Mouse (Mus musculus) liver, embryonic 11.5 days (tissue): ENCODE measurements at regions not wholly inside any gene's neighbourhood (a gene's known extent, or its start where the extent isn't known, plus 50 kb on each side); places are given as distances from the start of the nearest gene placed in this dataset.

Source experiments
- ATAC-seq: fragments of 200-750 bp; cut with Nextera tagmentation; replicated peaks from 2 replicates; pipeline ENCODE4 v1.8.0; 2017; ENCODE audit warnings: moderate number of reproducible peaks, mild to moderate bottlenecking, moderate TSS enrichment, moderate library complexity; ENCODE audit not compliant: low FRiP score
- DNase-seq: peaks from one replicate; pipeline ENCODE4 v3.0.0-alpha.2; 2017; ENCODE audit warnings: low spot score
- H3K27ac ChIP-seq: fragments of 300-500 bp; sonication (generic); 2 replicates; pipeline ENCODE4 v1.5.1; 2014; ENCODE audit warnings: mild to moderate bottlenecking, low read depth, low read length, control low read depth
- H3K27me3 ChIP-seq: fragments of 300-500 bp; sonication (generic); replicated peaks from 2 replicates; pipeline ENCODE4 v1.6.1; 2014; ENCODE audit warnings: low read length, mixed read lengths; ENCODE audit not compliant: control insufficient read depth, insufficient read depth
- H3K36me3 ChIP-seq: fragments of 300-500 bp; sonication (generic); 2 replicates; pipeline ENCODE4 v1.6.1; 2014; ENCODE audit warnings: mild to moderate bottlenecking, low read length, moderate library complexity, mixed read lengths; ENCODE audit not compliant: control insufficient read depth, insufficient read depth
- H3K4me1 ChIP-seq: fragments of 300-500 bp; sonication (generic); replicated peaks from 2 replicates; pipeline ENCODE4 v1.6.1; 2014; ENCODE audit warnings: low read length, mixed read lengths; ENCODE audit not compliant: control insufficient read depth, insufficient read depth
- H3K4me2 ChIP-seq: fragments of 300-500 bp; sonication (generic); 2 replicates; pipeline ENCODE4 v1.6.1; 2014; ENCODE audit warnings: mild to moderate bottlenecking, control low read depth, moderate library complexity
- H3K4me3 ChIP-seq: fragments of 300-500 bp; sonication (generic); 2 replicates; pipeline ENCODE4 v1.5.1; 2014; ENCODE audit warnings: low read depth, low read length, control low read depth
- H3K9ac ChIP-seq: fragments of 300-500 bp; sonication (generic); 2 replicates; pipeline ENCODE4 v1.6.1; 2014; ENCODE audit warnings: low read depth, low read length, control low read depth
- H3K9me3 ChIP-seq: fragments of 300-500 bp; sonication (generic); 2 replicates; pipeline ENCODE4 v1.6.1; 2016; ENCODE audit warnings: low read length, inconsistent platforms, mixed read lengths; ENCODE audit not compliant: control insufficient read depth
- WGBS: fragments of 180-500 bp; shearing (Covaris S2); extraction: QIAGEN DNeasy Blood & Tissue Kit; methylation state at CpG from one replicate; pipeline ENCODE4 v1.1.7; 2014; 5-methylcytosine and 5-hydroxymethylcytosine counted together

GRCm38 (mm10) chr13:37544696-37545095 lies 199.7 kb downstream of the Ly86 start:
- H3K4me3 ChIP-seq: no peak overlapping the region
- DNase-seq (no peak), ATAC-seq (no peak)
- 58% methylated on average over 2 of the region's 2 CpGs for WGBS
- no peak overlapping the region for H3K4me2 ChIP-seq
- H3K27ac ChIP-seq: no peak overlapping the region
- no peaks in the 10 kb centered on the region for H3K36me3 ChIP-seq
- no peak overlapping the region for H3K9ac ChIP-seq
- H3K9me3 ChIP-seq: no peaks in the 10 kb centered on the region
- peaks cover 19% of the 10 kb centered on the region for H3K4me1 ChIP-seq
- H3K27me3 ChIP-seq: no peaks in the 10 kb centered on the region

- Histone ChIP-seq H3K4me2 (no peak overlapping the region), H3K36me3 (no peaks in the 10 kb centered on the region), H3K4me1 (peaks cover 17% of the 10 kb centered on the region), H3K4me3 (no peak overlapping the region), H3K9ac (no peak overlapping the region), H3K27ac (no peak overlapping the region), H3K9me3 (no peaks in the 10 kb centered on the region), H3K27me3 (no peaks in the 10 kb centered on the region)
- 76% methylated on average over 3 of the region's 3 CpGs for WGBS
- ATAC-seq: no peak
- no peak for DNase-seq
Measured at GRCm38 (mm10) chr13:37546556-37546955, 201.5 kb downstream of the Ly86 start.

GRCm38 (mm10) chr13:37550584-37550983 lies 205.6 kb downstream of the Ly86 start:
- ATAC-seq (no peak), DNase-seq (no peak)
- Histone ChIP-seq H3K4me3 (no peak overlapping the region), H3K27ac (no peak overlapping the region), H3K9me3 (no peaks in the 10 kb centered on the region), H3K9ac (no peak overlapping the region), H3K36me3 (no peaks in the 10 kb centered on the region), H3K4me2 (no peak overlapping the region), H3K4me1 (peaks cover 10% of the 10 kb centered on the region), H3K27me3 (no peaks in the 10 kb centered on the region)
- 68% methylated on average over 4 of the region's 4 CpGs for WGBS

- H3K4me3 ChIP-seq: no peak overlapping the region
- H3K4me2 ChIP-seq: no peak overlapping the region
- no peak overlapping the region for H3K9ac ChIP-seq
- DNase-seq: no peak
- H3K4me1 ChIP-seq: no peaks in the 10 kb centered on the region
- H3K27ac ChIP-seq: no peak overlapping the region
- no peaks in the 10 kb centered on the region for H3K36me3 ChIP-seq
- no peaks in the 10 kb centered on the region for H3K9me3 ChIP-seq
- 78% methylated on average over 5 of the region's 5 CpGs for WGBS
- ATAC-seq: no peak
- no peaks in the 10 kb centered on the region for H3K27me3 ChIP-seq
Measured at GRCm38 (mm10) chr13:37553392-37553791, 208.4 kb downstream of the Ly86 start.

- no peak overlapping the region for H3K27ac ChIP-seq
- H3K4me3 ChIP-seq: no peak overlapping the region
- ATAC-seq (no peak), DNase-seq (no peak)
- H3K4me2 ChIP-seq: no peak overlapping the region
- H3K4me1 ChIP-seq: peaks cover 18% of the 10 kb centered on the region
- no peaks in the 10 kb centered on the region for H3K27me3 ChIP-seq
- no peaks in the 10 kb centered on the region for H3K9me3 ChIP-seq
- no peaks in the 10 kb centered on the region for H3K36me3 ChIP-seq
- no peak overlapping the region for H3K9ac ChIP-seq
- WGBS: 73% methylated on average over 8 of the region's 8 CpGs
Measured at GRCm38 (mm10) chr13:37557183-37557582, 212.2 kb downstream of the Ly86 start.

- WGBS: 55% methylated on average over 5 of the region's 5 CpGs
- DNase-seq (no peak), ATAC-seq (no peak)
- H3K9me3 ChIP-seq: no peaks in the 10 kb centered on the region
- H3K4me2 ChIP-seq: no peak overlapping the region
- no peaks in the 10 kb centered on the region for H3K36me3 ChIP-seq
- H3K27me3 ChIP-seq: no peaks in the 10 kb centered on the region
- H3K4me3 ChIP-seq: no peak overlapping the region
- H3K9ac ChIP-seq: no peak overlapping the region
- H3K4me1 ChIP-seq: peaks cover 23% of the 10 kb centered on the region
- no peak overlapping the region for H3K27ac ChIP-seq
Measured at GRCm38 (mm10) chr13:37557766-37558165, 212.8 kb downstream of the Ly86 start.

GRCm38 (mm10) chr13:37559056-37559455 lies 214.0 kb downstream of the Ly86 start:
- Histone ChIP-seq H3K36me3 (no peaks in the 10 kb centered on the region), H3K27ac (no peak overlapping the region), H3K9me3 (no peaks in the 10 kb centered on the region), H3K4me3 (no peak overlapping the region), H3K4me2 (no peak overlapping the region), H3K9ac (no peak overlapping the region), H3K27me3 (no peaks in the 10 kb centered on the region), H3K4me1 (peaks cover 23% of the 10 kb centered on the region)
- ATAC-seq (no peak), DNase-seq (no peak)
- 28% methylated on average over 5 of the region's 5 CpGs for WGBS

- ATAC-seq (no peak), DNase-seq (no peak)
- Histone ChIP-seq H3K36me3 (no peaks in the 10 kb centered on the region), H3K9me3 (no peaks in the 10 kb centered on the region), H3K27ac (no peak overlapping the region), H3K4me3 (no peak overlapping the region), H3K9ac (no peak overlapping the region), H3K4me2 (no peak overlapping the region), H3K4me1 (peaks cover 23% of the 10 kb centered on the region), H3K27me3 (no peaks in the 10 kb centered on the region)
- 34% methylated on average over 7 of the region's 7 CpGs for WGBS
Measured at GRCm38 (mm10) chr13:37559706-37560313, 214.8 kb downstream of the Ly86 start.

GRCm38 (mm10) chr13:37560387-37560786 lies 215.4 kb downstream of the Ly86 start:
- DNase-seq (no peak), ATAC-seq (no peak)
- no peak overlapping the region for H3K4me2 ChIP-seq
- no peaks in the 10 kb centered on the region for H3K9me3 ChIP-seq
- no peaks in the 10 kb centered on the region for H3K36me3 ChIP-seq
- H3K27me3 ChIP-seq: no peaks in the 10 kb centered on the region
- H3K4me1 ChIP-seq: peaks cover 23% of the 10 kb centered on the region
- no peak overlapping the region for H3K4me3 ChIP-seq
- 50% methylated on average over 9 of the region's 9 CpGs for WGBS
- no peak overlapping the region for H3K9ac ChIP-seq
- H3K27ac ChIP-seq: no peak overlapping the region
